Mouse (Mus musculus) adipocyte (in vitro differentiated cells): Measurements from ENCODE around the gene Slc6a17.
A peak's percentile ranks its signal among the peaks of the same experiment; 100 is the strongest.

Experiments used
- DNase-seq: peaks from one replicate; pipeline ENCODE4 v3.0.0-alpha.2; 2016; ENCODE audit warnings: low spot score

Slc6a17 gene

DNA sequence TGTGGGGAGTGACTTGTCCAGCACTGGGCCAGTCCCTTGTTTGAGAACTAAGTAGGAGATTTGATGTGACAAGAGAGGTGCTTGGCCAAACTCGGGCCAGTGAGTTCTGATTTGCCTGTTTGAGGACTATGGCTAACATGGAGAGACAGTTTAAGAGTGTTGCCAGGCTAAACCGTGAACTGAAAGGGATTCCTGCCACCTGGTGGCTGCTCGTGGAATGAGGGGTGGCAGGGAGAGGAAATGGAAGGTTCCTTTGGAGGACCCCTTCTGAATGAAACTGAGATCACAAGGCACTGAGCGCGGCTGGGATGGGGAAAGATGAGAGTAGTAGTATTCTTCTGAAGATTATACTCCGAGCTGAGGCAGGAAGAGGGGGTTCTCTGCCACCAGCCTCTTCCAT, 51.2 kb downstream of the Slc6a17 start:
- DNase-seq, result peak; percentile 75

DNA sequence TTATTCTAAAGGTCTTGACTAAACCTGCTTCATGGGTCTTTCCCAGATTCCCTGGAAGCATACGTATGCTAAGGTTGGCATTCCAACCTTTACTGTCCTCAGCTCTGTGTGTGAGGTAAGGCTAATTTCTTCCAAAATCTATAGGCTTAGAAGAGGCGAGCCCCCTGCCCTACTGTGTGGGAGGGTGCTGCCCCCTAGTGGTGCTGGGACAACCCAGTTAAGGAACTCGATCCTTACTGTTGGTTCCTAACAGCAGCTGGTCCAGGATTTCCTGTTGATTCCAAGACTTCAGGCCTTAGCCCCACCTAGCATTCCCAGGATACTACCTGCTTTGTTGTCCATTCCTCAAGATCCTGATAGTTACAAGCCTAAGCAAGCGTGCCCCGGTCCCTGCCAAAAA, 55.7 kb downstream of the Slc6a17 start:
- peak; percentile 65 for DNase-seq

DNA sequence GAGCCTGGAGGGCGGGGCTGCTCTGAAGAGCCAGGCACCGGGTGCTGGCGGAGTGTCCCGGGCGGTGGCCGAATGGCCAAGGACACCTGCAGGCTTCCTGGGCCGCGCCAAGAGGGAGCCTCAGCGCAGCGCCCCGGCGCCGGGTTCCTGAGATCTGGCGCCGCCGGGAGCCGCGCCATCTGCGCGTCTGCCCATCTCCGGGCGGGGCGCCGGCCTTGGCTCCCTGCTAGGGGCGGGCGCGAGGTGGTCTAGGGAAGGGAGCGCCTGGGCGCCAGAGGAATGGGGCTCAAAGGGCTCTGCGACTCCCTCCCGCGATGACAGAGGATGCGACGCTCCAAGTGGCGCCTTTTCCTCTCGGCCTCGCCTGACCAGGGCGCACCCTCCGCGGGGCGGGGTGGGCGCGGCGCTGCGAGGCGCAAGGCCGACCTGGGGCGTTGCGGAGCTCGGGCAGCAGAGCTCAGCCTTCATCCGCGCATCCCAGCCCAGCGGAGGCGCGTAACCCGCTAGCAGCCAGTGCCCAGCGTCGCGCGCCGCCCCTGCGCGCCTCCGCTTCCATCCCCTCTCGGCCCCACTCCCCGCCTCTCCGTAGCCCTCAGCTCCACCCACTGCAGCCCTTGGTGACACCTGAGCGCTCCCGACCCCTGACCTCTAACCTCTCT, 57.9 kb downstream of the Slc6a17 start:
- no peak for DNase-seq

DNA sequence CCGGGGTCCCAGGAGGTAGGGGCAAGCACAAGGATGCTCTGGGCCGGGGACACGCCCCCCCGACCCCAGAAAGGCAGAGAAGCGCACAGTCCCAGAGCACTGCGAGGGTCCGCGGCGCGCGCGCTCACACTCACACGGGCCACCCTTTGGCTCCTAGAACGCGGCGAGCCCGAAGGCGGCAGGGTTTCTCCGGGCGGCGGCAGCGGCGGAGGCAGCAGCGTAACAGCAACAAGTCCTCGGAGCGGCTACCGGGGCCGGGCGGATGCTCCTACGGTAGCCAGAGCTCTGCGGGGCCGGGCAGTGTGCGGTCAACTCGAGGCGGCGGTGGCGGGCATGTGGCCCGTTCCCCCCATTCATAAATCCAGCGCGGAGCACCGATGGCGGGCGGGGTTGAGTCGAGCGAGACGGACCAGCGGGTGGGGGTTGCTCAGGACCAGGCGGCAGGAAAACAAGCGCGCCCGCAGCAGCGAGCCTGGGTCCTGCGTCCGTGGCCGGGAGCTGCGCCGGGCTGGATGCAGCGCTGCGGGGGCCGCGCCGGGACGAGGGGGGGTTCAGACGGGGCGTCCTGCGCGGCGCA, 58.5 kb downstream of the Slc6a17 start, which contains the start of gene Kcnc4:
Gene Kcnc4, minus strand, starts transcription at position 357 of the 577 bp plus-strand sequence.
- DNase-seq, result no peak

DNA sequence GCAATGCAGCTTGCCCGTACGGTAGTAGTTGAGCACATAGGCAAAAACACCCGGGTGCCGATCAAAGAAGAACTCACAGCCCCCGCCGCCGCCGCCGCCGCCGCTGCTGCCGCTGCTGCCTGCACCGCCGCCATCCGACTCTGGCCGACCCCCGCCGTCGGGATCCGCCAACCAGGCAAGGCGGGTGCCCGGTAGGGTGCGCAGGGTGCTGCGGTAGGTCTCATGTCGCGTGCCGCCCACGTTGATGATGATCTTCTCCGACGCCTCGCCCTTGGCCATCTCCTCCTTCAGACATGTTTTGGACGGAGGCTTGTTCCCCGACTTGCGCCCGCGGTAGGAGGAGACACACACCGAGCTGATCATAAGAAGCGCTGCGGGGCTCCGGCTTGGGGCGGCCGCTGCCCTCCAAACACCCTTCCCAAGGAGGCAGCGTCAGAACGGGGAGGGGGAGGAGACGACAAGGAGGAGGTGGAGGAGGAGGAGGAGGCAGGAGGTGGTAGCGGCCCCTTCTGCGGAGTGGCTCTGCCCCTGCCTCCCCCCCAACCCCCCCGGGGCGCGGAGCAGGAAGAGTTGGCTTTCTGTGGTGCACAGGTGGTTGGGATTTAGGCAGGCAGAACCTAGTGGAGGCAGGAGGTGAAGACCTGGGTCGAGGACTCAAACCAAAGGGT, 59.2 kb downstream of the Slc6a17 start:
- DNase-seq, result no peak

DNA sequence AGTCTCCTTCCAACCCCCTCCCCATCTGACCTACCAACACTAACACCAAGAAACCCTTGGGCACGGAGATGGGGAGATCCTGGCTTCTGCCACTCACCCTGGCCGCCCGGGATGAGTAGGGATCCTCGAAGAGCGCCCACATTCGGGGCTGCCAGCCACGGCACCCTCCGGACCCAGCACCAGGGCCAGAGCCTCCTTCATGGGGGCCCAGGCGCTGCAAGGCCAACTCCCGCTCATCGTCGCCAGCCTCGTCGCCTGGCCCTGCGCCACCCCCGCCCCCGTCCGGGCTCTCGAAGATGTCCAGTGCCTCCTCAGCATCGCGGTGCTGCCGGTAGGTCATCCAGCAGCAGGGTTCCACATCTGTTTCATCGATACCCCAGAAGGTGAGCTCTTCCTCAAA, 59.7 kb downstream of the Slc6a17 start:
- no peak for DNase-seq

DNA sequence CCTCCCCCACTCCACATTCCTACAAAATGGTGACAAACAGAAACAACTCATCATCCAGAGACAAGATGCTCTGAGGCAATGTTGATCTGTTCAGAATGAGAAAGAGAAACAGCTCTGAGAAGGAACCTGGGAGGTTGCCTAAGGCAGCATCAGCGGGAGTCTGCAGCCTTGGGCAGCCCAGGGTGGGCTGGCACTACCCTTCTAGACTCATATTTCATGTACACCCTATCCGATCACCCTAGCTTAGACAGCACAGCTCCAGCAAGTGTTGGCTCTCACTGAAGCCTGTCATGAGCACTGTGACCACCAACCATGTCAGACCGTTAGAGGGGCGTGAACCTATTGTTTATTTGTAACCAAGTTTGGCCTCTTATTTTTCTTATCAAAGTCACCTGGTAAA, 63.5 kb downstream of the Slc6a17 start:
- DNase-seq, result no peak

DNA sequence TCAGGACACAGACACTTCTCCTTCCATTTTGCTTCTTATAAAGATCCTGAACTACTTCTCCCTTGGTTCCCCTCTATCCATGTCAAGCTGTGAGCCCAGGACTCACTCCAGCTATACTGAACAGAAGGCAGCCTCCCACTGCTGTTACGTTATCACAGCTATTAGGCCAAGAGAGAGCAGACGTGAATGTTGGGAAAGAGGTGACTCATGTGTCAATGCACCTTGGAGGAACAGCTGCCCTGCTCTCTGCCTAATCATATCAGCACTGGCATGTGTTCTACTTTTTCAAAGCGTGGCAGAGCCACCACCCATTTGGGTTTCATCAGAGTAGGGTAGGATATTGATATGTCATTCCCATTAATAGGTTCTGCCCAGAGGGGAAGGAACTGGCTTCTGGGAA, 71.0 kb downstream of the Slc6a17 start:
- peak; percentile 28 for DNase-seq

DNA sequence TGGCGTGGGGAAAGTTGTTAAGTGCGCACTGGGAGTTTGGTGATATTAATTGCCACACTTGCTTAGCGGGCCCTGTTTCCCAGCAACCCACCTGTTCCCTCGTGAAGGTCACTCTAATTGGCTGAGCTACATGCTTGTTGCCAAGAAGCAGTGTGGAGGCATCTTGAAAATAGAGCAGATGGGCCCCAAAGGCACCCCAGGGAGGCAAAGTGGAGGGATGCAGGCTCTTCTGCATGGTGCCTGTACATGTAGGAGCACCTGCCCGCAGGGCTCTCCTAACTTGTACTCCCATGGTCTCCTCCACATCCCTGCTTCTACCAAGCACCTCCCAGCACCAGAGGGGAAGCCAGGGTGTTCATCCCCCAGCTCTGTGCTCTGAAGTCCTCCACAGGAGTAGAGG, 74.0 kb downstream of the Slc6a17 start:
- no peak for DNase-seq

DNA sequence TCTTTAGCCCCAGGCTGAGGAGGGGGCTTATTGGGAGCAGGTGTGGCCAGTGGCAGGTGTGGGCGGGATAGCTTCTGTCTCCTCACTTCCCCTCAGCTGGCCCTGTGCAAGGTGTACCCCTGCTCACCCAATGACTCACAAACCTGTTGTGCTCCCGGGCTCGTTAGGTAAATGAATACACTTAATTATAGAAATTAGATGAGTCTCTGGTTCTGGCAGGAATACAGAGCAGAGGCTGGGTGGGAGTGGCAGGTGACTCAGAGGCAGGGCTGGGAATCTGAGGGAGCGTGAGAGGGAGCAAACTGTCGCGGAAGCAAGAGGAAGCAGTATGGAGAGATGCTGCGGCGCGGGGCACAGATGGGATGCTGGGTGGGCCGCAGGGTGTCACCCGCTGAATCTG, 75.6 kb downstream of the Slc6a17 start:
- no peak for DNase-seq

DNA sequence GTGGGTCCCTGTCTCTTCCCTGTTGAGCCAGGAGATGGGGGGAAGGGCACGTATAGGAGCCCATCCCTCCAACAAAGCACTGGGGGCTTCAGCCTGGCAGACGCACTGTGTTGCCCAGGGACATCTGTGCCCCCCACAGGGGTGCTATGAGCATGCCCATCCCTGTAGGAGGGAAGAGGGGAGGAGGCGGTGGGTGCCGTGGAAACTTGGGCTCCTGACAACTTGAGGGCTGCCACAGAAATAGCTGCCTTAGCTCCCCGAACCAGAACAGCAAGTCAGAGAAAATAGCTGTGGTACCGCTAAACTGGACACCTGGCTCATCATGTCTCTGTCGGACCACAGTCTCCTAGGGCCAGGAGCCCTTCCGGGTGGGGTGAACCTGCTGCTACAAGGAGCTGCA, 76.5 kb downstream of the Slc6a17 start:
- no peak for DNase-seq

DNA sequence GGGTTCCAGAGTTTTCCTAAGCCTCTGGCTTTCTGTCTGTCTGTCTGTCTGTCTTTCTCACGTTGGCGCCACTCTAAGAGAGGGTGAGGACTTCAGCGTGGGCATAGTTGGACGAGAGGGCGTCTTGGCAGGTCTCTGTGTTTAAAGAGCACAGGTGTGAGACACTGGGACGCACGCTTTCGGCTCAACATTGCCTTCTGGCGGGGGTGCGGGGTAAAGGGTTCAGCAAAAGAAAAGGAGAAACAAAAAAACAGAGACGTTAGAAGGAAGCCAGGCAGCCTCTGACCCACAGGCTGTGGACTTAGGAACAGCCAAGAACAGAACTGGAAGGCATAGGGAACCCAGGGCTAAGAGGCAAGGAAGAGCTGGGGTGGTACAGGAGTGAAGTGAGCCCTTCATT, 78.5 kb downstream of the Slc6a17 start:
- DNase-seq, result no peak

DNA sequence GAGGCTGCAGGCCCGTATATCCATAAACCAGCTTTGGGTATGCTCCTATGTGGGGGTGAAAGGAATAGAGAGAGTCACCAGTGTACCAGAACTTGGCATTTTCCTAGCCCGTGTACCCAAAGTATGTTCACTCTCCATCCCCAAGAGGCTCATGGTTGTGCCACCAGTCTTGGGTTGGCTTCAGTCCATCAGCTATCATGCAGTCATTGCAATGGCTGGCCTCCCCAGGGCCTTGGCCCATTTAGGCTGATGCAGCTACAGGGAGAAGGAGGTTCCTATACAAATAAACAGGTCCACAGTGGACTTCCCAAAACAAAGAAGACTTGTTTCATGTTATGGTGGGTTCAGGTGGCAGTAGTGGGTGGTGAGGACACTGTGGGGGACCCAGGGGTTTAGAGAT, 80.2 kb downstream of the Slc6a17 start:
- peak; percentile 9 for DNase-seq

DNA sequence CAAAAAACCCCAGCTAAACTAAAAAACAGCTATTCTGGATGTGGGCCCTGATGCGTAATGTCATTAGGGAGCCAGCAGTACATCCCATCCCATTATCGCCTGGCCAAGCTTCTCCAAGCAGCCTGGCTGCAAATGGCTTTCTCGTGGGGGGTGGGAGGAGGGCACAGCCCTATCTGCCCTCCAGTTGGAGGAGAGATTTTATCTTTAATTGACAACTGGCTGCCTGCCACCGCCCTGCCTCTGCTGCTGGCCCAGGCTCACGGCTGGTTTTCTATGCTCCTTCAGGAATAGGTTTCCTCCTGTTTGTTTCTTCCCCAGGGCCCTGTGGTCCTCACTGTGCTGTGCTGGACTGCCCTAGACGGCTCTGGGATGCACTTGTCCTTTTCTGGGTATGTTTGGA, 81.4 kb downstream of the Slc6a17 start:
- no peak for DNase-seq

DNA sequence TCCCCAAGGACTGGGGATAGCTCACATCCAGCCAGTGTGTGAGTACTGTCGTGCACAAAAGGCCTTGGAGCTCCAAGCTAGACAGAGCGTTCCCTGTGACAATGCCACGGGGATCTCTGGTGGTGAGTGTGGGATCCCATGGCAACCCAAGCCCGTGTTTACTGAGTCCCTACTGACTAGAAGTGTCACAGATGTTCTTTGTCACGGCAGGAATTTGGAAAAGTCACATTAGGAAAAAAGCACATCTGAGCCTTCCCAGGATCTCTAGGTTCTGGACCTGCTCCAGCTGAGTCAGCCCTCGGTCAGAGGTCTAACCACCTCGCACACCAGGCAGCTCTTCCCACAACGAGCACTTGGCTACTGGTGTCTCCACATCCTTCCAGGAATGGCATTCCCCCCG, 84.2 kb downstream of the Slc6a17 start:
- DNase-seq, result peak; percentile 9

DNA sequence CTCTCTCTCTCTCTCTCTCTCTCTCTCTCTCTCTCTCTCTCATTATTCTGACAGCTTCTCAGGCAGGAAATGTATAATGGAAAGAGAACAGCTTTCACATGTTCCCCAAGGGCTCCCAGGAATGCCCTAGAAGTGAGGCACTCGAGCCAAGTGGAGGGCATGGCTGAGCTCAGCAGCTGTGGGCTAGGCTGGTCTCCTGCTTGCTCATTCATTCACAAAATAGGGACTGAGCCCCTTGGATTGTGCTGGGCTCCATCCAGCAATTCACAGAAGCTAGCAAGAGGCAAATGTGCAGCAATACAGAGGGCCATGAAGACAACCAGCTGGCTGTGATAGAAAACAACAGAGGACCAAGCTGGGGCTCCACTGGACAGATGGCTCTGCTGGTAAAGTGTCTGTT, 86.5 kb downstream of the Slc6a17 start:
- no peak for DNase-seq

DNA sequence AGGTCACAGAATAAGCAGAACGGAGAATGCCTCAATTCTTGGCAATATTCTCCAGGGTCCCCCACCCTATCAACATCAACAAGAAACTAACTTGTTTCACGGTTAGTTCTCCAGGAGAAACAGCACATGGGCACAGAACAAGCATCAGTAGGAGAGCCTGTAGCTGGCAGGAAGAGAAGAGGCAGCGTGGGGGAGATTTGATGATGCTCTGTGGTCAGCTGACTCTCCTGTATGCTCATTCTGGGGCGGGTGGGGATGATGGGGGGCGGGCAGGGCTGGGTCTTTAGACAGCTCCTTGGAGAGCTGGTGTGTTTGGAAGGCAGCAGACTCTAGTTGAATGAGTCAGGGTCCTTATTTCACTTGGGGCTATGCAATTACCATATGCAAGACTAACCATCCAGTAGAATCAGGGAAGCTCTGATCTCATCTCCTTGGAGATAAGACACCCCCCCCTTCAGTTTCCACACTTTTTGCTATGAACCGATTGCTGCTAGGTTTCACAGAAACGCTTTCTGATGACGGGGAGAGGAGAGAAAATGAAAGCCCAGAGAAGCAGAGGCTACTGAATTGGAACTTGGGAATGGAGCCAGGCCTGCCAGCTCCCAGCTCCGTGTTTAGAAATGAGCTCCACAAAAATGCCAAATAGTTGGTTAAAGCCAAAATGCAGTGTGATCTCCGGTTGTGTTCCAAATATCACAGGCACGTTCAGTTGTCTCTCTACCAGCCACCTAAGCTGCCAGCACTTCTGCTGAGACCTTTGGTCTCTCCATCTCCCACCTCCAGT, 93.4 kb downstream of the Slc6a17 start:
- no peak for DNase-seq

DNA sequence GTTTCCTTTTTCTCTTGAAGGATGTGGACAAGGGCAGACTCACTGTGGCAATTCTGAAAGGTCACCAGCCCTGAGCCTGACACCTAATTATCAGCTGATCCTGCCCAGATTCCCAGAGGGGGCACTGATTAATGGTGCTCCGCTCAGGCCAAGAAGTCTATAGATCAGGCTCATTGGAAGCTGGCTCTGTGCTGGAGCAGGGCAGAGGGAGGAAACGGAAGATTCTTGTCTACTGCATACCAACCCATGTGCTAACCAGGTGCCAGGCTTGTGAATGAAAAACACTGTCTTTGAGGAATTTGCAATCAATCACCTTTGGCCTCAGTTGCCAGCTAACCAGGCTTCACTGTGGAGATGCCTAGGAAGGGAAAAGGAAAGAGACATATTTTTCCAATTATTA, 97.7 kb downstream of the Slc6a17 start:
- no peak for DNase-seq
